ENCODE assay signal across 28 mouse cellular contexts in genomic region chr1:11501556-11501955, GRCm38 (mm10).
"Had no signal": no experiment of that assay in that cellular context is flagged by ENCODE, and none has a peak within 500 bp of the region (broad histone marks: within the 10 kb centered on the region; RNA-seq: fewer than 3 reads in every experiment).

No protein-coding gene starts in this region.

- H3K4me2 ChIP-seq: heart, embryonic 12.5 days; hindbrain, embryonic 13.5 days; intestine, embryonic 15.5 days; kidney, embryonic 15.5 days; limb, embryonic 12.5 days; liver, embryonic 11.5 days; liver, embryonic 13.5 days; liver, embryonic 15.5 days had no signal

- H3K9me3 ChIP-seq: heart, embryonic 10.5 days; heart, embryonic 12.5 days; hindbrain, embryonic 13.5 days; intestine, embryonic 15.5 days; kidney, embryonic 15.5 days; limb, embryonic 10.5 days; limb, embryonic 12.5 days; liver, embryonic 13.5 days; liver, embryonic 15.5 days had no signal

- H3K9ac ChIP-seq: heart, embryonic 12.5 days; hindbrain, embryonic 13.5 days; intestine, embryonic 15.5 days; kidney, embryonic 15.5 days; limb, embryonic 12.5 days; liver, embryonic 13.5 days; liver, embryonic 15.5 days; liver, postnatal 0 days had no signal

- H3K27me3 ChIP-seq: heart, embryonic 12.5 days; hindbrain, embryonic 13.5 days; intestine, embryonic 15.5 days; kidney, embryonic 15.5 days; limb, embryonic 12.5 days; liver, embryonic 13.5 days; liver, embryonic 15.5 days had no signal

- H3K4me1 ChIP-seq: heart, embryonic 10.5 days; heart, embryonic 12.5 days; hindbrain, embryonic 13.5 days; intestine, embryonic 15.5 days; kidney, embryonic 15.5 days; limb, embryonic 10.5 days; limb, embryonic 12.5 days; liver, embryonic 13.5 days; liver, embryonic 15.5 days had no signal

- H3K27ac ChIP-seq: gastrocnemius, adult 2 months; heart, embryonic 10.5 days; hindbrain, embryonic 13.5 days; intestine, embryonic 15.5 days; kidney, embryonic 15.5 days; kidney, postnatal 0 days; left cerebral cortex, adult 2 months; limb, embryonic 10.5 days; limb, embryonic 12.5 days; liver, embryonic 13.5 days; liver, embryonic 15.5 days had no signal

- ATAC-seq: hindbrain, embryonic 16.5 days; inflammation-experienced regulatory T-cells, adult 6 months; intestine, embryonic 15.5 days; liver, postnatal 0 days had no signal

- DNase-seq: gastrocnemius, adult 2 months; gastrocnemius, postnatal 10 days; gastrocnemius, postnatal 25 days; heart, adult 18-20 months; heart, postnatal 10 days; heart, postnatal 4 days; kidney, adult 11 months; kidney, adult 2 months; kidney, adult 9 months; kidney, postnatal 14 days; kidney, postnatal 36 days; layer of hippocampus, adult 9-11 months; liver; liver, embryonic 13.5 days; liver, postnatal 0 days had no signal

- H3K4me3 ChIP-seq: gastrocnemius, adult 2 months; heart, embryonic 10.5 days; heart, embryonic 12.5 days; hindbrain, embryonic 13.5 days; intestine, embryonic 15.5 days; kidney, embryonic 15.5 days; left cerebral cortex, adult 2 months; limb, embryonic 10.5 days; limb, embryonic 12.5 days; liver, embryonic 13.5 days; liver, embryonic 15.5 days had no signal

- H3K36me3 ChIP-seq: heart, embryonic 10.5 days; heart, embryonic 12.5 days; hindbrain, embryonic 13.5 days; intestine, embryonic 15.5 days; kidney, embryonic 15.5 days; limb, embryonic 10.5 days; limb, embryonic 12.5 days; liver, embryonic 13.5 days; liver, embryonic 15.5 days had no signal
